Comparison of ENCODE assay signal across 10 mouse cellular contexts in the genomic region with DNA sequence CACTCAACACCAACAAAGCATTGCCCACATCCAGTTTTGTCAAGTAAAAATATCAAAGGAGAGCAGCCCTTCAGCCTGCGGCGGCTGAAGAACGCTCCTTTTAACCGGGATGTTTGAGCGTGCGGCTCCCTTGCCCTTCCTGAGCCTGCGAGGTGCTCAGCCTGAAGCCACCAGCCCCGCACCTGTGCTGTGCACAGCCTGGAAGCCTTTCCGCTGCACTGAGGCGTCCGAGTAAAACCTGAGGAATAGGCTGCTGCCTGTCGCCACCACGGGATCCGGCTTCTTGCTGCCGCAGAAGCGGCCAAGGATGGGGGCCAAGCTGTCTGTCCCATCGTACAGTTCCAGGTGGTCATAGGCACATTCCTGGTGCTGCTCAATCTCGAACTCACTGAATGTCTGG. TPM values are rescaled to one million over a fixed set of nuclear protein-coding genes. Genes with fewer than 3 reads are reported as not detected.
DNase-seq lines count a peak whose midpoint lies in the region; ATAC-seq lines count a peak whose summit lies in the region.
"Had no signal": no experiment of that assay in that cellular context is flagged by ENCODE, and none has a peak within 500 bp of the region (broad histone marks: within the 10 kb centered on the region; RNA-seq: fewer than 3 reads in every experiment).

No protein-coding gene starts in this region.

- no peak for ATAC-seq in forebrain, embryonic 12.5 days (ENCODE audit: low FRiP score)
- no peak for ATAC-seq in forebrain, embryonic 16.5 days
- no peak for ATAC-seq in lung, embryonic 15.5 days (ENCODE audit: borderline replicate concordance, extremely low read depth, low FRiP score, low TSS enrichment)
- ATAC-seq in hindbrain, embryonic 12.5 days (ENCODE audit: low FRiP score): no peak
- ATAC-seq in neural tube, embryonic 15.5 days (ENCODE audit: low FRiP score): no peak

- DNase-seq in lung, postnatal 10 days: no peak
- DNase-seq in right cerebral cortex, postnatal 25 days: no peak
- no peak for DNase-seq in ovary, postnatal 36 days (ENCODE audit: low spot score)
- DNase-seq: cerebellum, adult 9-10 months; right cerebral cortex, postnatal 14 days had no signal

- H3K9me3 ChIP-seq in forebrain, embryonic 12.5 days: no peaks in the 10 kb centered on the region
- no peaks in the 10 kb centered on the region for H3K9me3 ChIP-seq in forebrain, embryonic 16.5 days (ENCODE audit: control insufficient read depth, low read length)
- H3K9me3 ChIP-seq in lung, embryonic 15.5 days: no peaks in the 10 kb centered on the region
- H3K9me3 ChIP-seq in hindbrain, embryonic 12.5 days (replicated peaks): no peaks in the 10 kb centered on the region
- no peaks in the 10 kb centered on the region for H3K9me3 ChIP-seq in neural tube, embryonic 15.5 days (replicated peaks)

- 43% methylated on average over 18 of the region's 18 CpGs for WGBS in forebrain, embryonic 12.5 days
- WGBS in forebrain, embryonic 16.5 days: 41% methylated on average over 18 of the region's 18 CpGs
- WGBS in lung, embryonic 15.5 days: 32% methylated on average over 18 of the region's 18 CpGs
- WGBS in hindbrain, embryonic 12.5 days: 48% methylated on average over 18 of the region's 18 CpGs
- WGBS in neural tube, embryonic 15.5 days: 48% methylated on average over 18 of the region's 18 CpGs

- peak overlapping the region; percentile 22 for H3K4me2 ChIP-seq in forebrain, embryonic 12.5 days
- no peak overlapping the region for H3K4me2 ChIP-seq in forebrain, embryonic 16.5 days (ENCODE audit: low read length)
- H3K4me2 ChIP-seq in lung, embryonic 15.5 days: peak overlapping the region; percentile 37
- peak overlapping the region; percentile 12 for H3K4me2 ChIP-seq in hindbrain, embryonic 12.5 days (replicated peaks)
- H3K4me2 ChIP-seq in neural tube, embryonic 15.5 days: peak overlapping the region; percentile 19; the same call in 1 of the 2 replicates

- no peak overlapping the region for H3K9ac ChIP-seq in forebrain, embryonic 12.5 days
- no peak overlapping the region; the same call in 1 of the 2 replicates for H3K9ac ChIP-seq in forebrain, embryonic 16.5 days (replicated peaks; ENCODE audit: low read depth, low read length)
- H3K9ac ChIP-seq in lung, embryonic 15.5 days: no peak overlapping the region
- no peak overlapping the region for H3K9ac ChIP-seq in hindbrain, embryonic 12.5 days
- H3K9ac ChIP-seq in neural tube, embryonic 15.5 days (replicated peaks): no peak overlapping the region

- no peaks in the 10 kb centered on the region for H3K36me3 ChIP-seq in forebrain, embryonic 12.5 days (replicated peaks)
- no peaks in the 10 kb centered on the region for H3K36me3 ChIP-seq in forebrain, embryonic 16.5 days (ENCODE audit: control insufficient read depth, insufficient read depth)
- no peaks in the 10 kb centered on the region for H3K36me3 ChIP-seq in lung, embryonic 15.5 days
- no peaks in the 10 kb centered on the region for H3K36me3 ChIP-seq in hindbrain, embryonic 12.5 days
- H3K36me3 ChIP-seq in neural tube, embryonic 15.5 days: no peaks in the 10 kb centered on the region

- peaks cover 28% of the 10 kb centered on the region for H3K27me3 ChIP-seq in forebrain, embryonic 12.5 days
- H3K27me3 ChIP-seq in forebrain, embryonic 16.5 days (replicated peaks; ENCODE audit: control insufficient read depth, insufficient read depth, low read length): no peaks in the 10 kb centered on the region; the same call in 1 of the 2 replicates
- H3K27me3 ChIP-seq in lung, embryonic 15.5 days: peaks cover 6% of the 10 kb centered on the region; the same call in 1 of the 2 replicates
- H3K27me3 ChIP-seq in hindbrain, embryonic 12.5 days: peaks cover 17% of the 10 kb centered on the region
- H3K27me3 ChIP-seq in neural tube, embryonic 15.5 days (replicated peaks): peaks cover 11% of the 10 kb centered on the region; the same call in 1 of the 2 replicates

- H3K4me3 ChIP-seq in forebrain, embryonic 12.5 days (replicated peaks): no peak overlapping the region
- H3K4me3 ChIP-seq in forebrain, embryonic 16.5 days (replicated peaks; ENCODE audit: low read length): no peak overlapping the region
- H3K4me3 ChIP-seq in lung, embryonic 15.5 days: no peak overlapping the region
- no peak overlapping the region for H3K4me3 ChIP-seq in hindbrain, embryonic 12.5 days
- H3K4me3 ChIP-seq in neural tube, embryonic 15.5 days (replicated peaks): no peak overlapping the region

- H3K4me1 ChIP-seq in forebrain, embryonic 12.5 days: peaks cover 5% of the 10 kb centered on the region; the same call in 1 of the 2 replicates
- peaks cover 4% of the 10 kb centered on the region; the same call in 1 of the 2 replicates for H3K4me1 ChIP-seq in forebrain, embryonic 16.5 days (replicated peaks; ENCODE audit: control insufficient read depth, insufficient read depth, low read length)
- no peaks in the 10 kb centered on the region for H3K4me1 ChIP-seq in lung, embryonic 15.5 days
- H3K4me1 ChIP-seq in hindbrain, embryonic 12.5 days: peaks cover 4% of the 10 kb centered on the region; the same call in 1 of the 2 replicates
- H3K4me1 ChIP-seq in neural tube, embryonic 15.5 days: 0 out of 2 replicates have a peak, but pooled peaks cover 3% of the 10 kb centered on the region

- no peak overlapping the region for H3K27ac ChIP-seq in forebrain, embryonic 12.5 days
- no peak overlapping the region for H3K27ac ChIP-seq in forebrain, embryonic 16.5 days (ENCODE audit: low read length)
- H3K27ac ChIP-seq in lung, embryonic 15.5 days: no peak overlapping the region
- no peak overlapping the region for H3K27ac ChIP-seq in hindbrain, embryonic 12.5 days
- H3K27ac ChIP-seq in neural tube, embryonic 15.5 days (replicated peaks): no peak overlapping the region

RNA-seq across cellular contexts. Expression of a gene that starts 11.6 kb away (rescaled TPM):
- not detected in 2 replicates for polyA plus RNA-seq in forebrain, embryonic 12.5 days (2016; fragmentation: Nextera tagmentation; extraction: Ambion mirVana)
- not detected in 2 replicates for polyA plus RNA-seq in forebrain, embryonic 16.5 days (2015; fragmentation: Nextera tagmentation; extraction: Ambion mirVana)
- polyA plus RNA-seq in lung, embryonic 15.5 days (2015; fragmentation: Nextera tagmentation; extraction: Ambion mirVana): not detected in 2 replicates
- polyA plus RNA-seq in hindbrain, embryonic 12.5 days (2016; fragmentation: Nextera tagmentation; extraction: Ambion mirVana): not detected in 2 replicates
- polyA plus RNA-seq in neural tube, embryonic 15.5 days (2015; fragmentation: Nextera tagmentation; extraction: Ambion mirVana): not detected in 2 replicates

RNA-seq across cellular contexts. Expression of a gene that starts 59.4 kb away (rescaled TPM):
- not detected in 2 replicates for polyA plus RNA-seq in forebrain, embryonic 12.5 days (2016; fragmentation: Nextera tagmentation; extraction: Ambion mirVana)
- not detected in 2 replicates for polyA plus RNA-seq in forebrain, embryonic 16.5 days (2015; fragmentation: Nextera tagmentation; extraction: Ambion mirVana)
- 0.19 TPM in 1 of 2 replicates, not detected in the other for polyA plus RNA-seq in lung, embryonic 15.5 days (2015; fragmentation: Nextera tagmentation; extraction: Ambion mirVana)
- polyA plus RNA-seq in hindbrain, embryonic 12.5 days (2016; fragmentation: Nextera tagmentation; extraction: Ambion mirVana): 0.14 TPM in 1 of 2 replicates, not detected in the other
- 0.23 and 0.38 TPM in 2 replicates for polyA plus RNA-seq in neural tube, embryonic 15.5 days (2015; fragmentation: Nextera tagmentation; extraction: Ambion mirVana)
